Mouse (Mus musculus): Measurements from ENCODE around the gene Elovl6.

GRCm38 (mm10) chr3:129656540-129656939 lies 124.4 kb downstream of the Elovl6 start:
- TF ChIP-seq GATA1 (IDR thresholded peaks at IDR 0.05; ENCODE audit: low read length) (no peak), TAL1 (IDR thresholded peaks at IDR 0.05; ENCODE audit: low read length) (no peak)

Data from erythroblast, embryonic 14.5 days (primary cell).